Mouse (Mus musculus): ENCODE results near the gene Crmp1.

The Crmp1 gene

GRCm38 (mm10) chr5:37241224-37241623 is 516 bp upstream of the Crmp1 start:
- no peak for DNase-seq

GRCm38 (mm10) chr5:37242360-37243168 is 824 bp downstream of the Crmp1 start:
- no peak for DNase-seq

- DNase-seq, result peak; percentile 85
These were observed 1.6 kb downstream of the Crmp1 start for GRCm38 (mm10) chr5:37243169-37243886.

- DNase-seq, result peak; percentile 79
These were observed 2.4 kb downstream of the Crmp1 start for GRCm38 (mm10) chr5:37244161-37244560.

- no peak for DNase-seq
These were observed 3.0 kb downstream of the Crmp1 start for GRCm38 (mm10) chr5:37244666-37245242.

- DNase-seq, result peak; percentile 87
These were observed 3.9 kb downstream of the Crmp1 start for GRCm38 (mm10) chr5:37245651-37246050.

- peak; percentile 69 for DNase-seq
These were observed 4.6 kb downstream of the Crmp1 start for GRCm38 (mm10) chr5:37246138-37246910.

- no peak for DNase-seq
These were observed 5.7 kb downstream of the Crmp1 start for GRCm38 (mm10) chr5:37247456-37247855.

- no peak for DNase-seq
These were observed 7.1 kb downstream of the Crmp1 start for GRCm38 (mm10) chr5:37248870-37249269.

GRCm38 (mm10) chr5:37251596-37251995 is 9.9 kb downstream of the Crmp1 start:
- DNase-seq, result no peak

GRCm38 (mm10) chr5:37252101-37252804 is 10.5 kb downstream of the Crmp1 start:
- no peak for DNase-seq

GRCm38 (mm10) chr5:37254523-37254922 is 12.8 kb downstream of the Crmp1 start:
- DNase-seq, result no peak

GRCm38 (mm10) chr5:37256823-37257222 is 15.1 kb downstream of the Crmp1 start:
- DNase-seq, result no peak

- peak; percentile 59 for DNase-seq
These were observed 15.5 kb downstream of the Crmp1 start for GRCm38 (mm10) chr5:37257243-37257642.

GRCm38 (mm10) chr5:37261734-37262133 is 20.0 kb downstream of the Crmp1 start:
- DNase-seq, result no peak

GRCm38 (mm10) chr5:37263816-37264215 is 22.1 kb downstream of the Crmp1 start:
- no peak for DNase-seq

GRCm38 (mm10) chr5:37281021-37281420 is 39.3 kb downstream of the Crmp1 start:
- no peak for DNase-seq

GRCm38 (mm10) chr5:37288374-37288773 is 46.6 kb downstream of the Crmp1 start:
- peak; percentile 65 for DNase-seq

GRCm38 (mm10) chr5:37289236-37289635 is 47.5 kb downstream of the Crmp1 start:
- peak; percentile 70 for DNase-seq

GRCm38 (mm10) chr5:37290983-37291382 is 49.2 kb downstream of the Crmp1 start:
- DNase-seq, result peak; percentile 11

GRCm38 (mm10) chr5:37296717-37297116 is 55.0 kb downstream of the Crmp1 start:
- DNase-seq, result no peak

GRCm38 (mm10) chr5:37298370-37298769 is 56.6 kb downstream of the Crmp1 start:
- peak; percentile 57 for DNase-seq
